24 mouse cellular contexts compared by ENCODE assay signal in the genomic region with DNA sequence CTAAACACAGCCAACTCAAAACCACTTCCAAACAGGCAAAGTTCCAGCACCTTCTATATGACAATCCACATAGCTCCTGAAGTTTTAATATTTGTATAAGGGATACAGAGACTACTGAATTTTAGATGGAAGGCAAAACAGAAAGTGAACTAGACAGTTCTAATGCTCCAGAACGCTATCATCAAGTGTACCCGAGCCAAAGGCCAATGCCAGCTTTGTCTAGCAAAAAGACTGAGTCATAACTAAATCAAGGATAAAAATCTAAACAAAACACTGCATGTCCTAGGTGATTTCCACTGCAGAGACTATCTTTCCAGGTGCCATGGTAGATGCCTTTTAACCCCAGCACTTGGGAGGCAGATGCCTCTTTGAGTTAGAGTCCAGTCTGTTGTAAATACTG.
DNase-seq lines count a peak whose midpoint lies in the region; TF ChIP-seq lines count a peak whose summit lies in the region.
"Had no signal": no experiment of that assay in that cellular context is flagged by ENCODE, and none has a peak within 500 bp of the region (broad histone marks: within the 10 kb centered on the region; RNA-seq: fewer than 3 reads in every experiment).

No protein-coding gene starts in this region.

- DNase-seq in adrenal gland, adult 8-10 months: peak; percentile 39
- DNase-seq in adrenal gland, postnatal 25 days: no peak
- DNase-seq in 416B (ENCODE audit: low read depth): peak; percentile 38
- DNase-seq in adrenal gland, postnatal 10 days: peak; percentile 37
- DNase-seq in naive thymus-derived CD4-positive, alpha-beta T cell, adult 2 months (ENCODE audit: low read depth): peak; percentile 39
- DNase-seq in thymus, adult 2 months: no peak
- DNase-seq in cerebellum, adult 11 months: no peak
- DNase-seq: cerebellum, adult 8-10 months; cerebellum, postnatal 36 days; gastrocnemius, postnatal 25 days; heart, adult 18-20 months; heart, postnatal 10 days; kidney, adult 18-20 months; kidney, postnatal 4 days; right cerebral cortex, adult 18-20 months; right cerebral cortex, postnatal 4 days; thymus, postnatal 36 days had no signal

- no peak overlapping the region for H3K27ac ChIP-seq in thymus, adult 2 months (ENCODE audit: control insufficient read depth, insufficient read depth, low read length)
- H3K27ac ChIP-seq: hindbrain, embryonic 12.5 days; left cerebral cortex, adult 2 months; liver, embryonic 15.5 days; macrophage; midbrain, embryonic 15.5 days; stomach, embryonic 15.5 days had no signal

- no peak overlapping the region for H3K4me3 ChIP-seq in thymus, adult 2 months (ENCODE audit: control insufficient read depth, insufficient read depth, low read length)
- H3K4me3 ChIP-seq: heart, embryonic 12.5 days; hindbrain, embryonic 12.5 days; left cerebral cortex, adult 2 months; liver, embryonic 15.5 days; midbrain, embryonic 15.5 days; stomach, embryonic 15.5 days had no signal

- H3K4me1 ChIP-seq in thymus, adult 2 months (replicated peaks; ENCODE audit: control insufficient read depth, insufficient read depth, low read length): peaks cover 41% of the 10 kb centered on the region
- H3K4me1 ChIP-seq: hindbrain, embryonic 12.5 days; midbrain, embryonic 15.5 days had no signal

- 77% methylated on average over 2 of the region's 2 CpGs for WGBS in thymus, adult 2 months

- no peaks in the 10 kb centered on the region for H3K27me3 ChIP-seq in thymus, adult 2 months (ENCODE audit: control insufficient read depth, insufficient read depth, low read length)
- H3K27me3 ChIP-seq: heart, embryonic 12.5 days; hindbrain, embryonic 12.5 days; liver, embryonic 15.5 days; midbrain, embryonic 15.5 days; stomach, embryonic 15.5 days had no signal

- TF ChIP-seq POLR2A in thymus, adult 2 months (IDR thresholded peaks at IDR 0.05; ENCODE audit: control insufficient read depth, extremely low read depth, insufficient read depth, low read length, poor library complexity): no peak

- TF ChIP-seq CTCF in thymus, adult 2 months (IDR thresholded peaks at IDR 0.05; ENCODE audit: borderline replicate concordance, control insufficient read depth, extremely low read depth, insufficient read depth, low read length, poor library complexity): no peak

- H3K36me3 ChIP-seq in thymus, adult 2 months (ENCODE audit: control insufficient read depth, insufficient read depth, low read length): peaks cover 3% of the 10 kb centered on the region
- H3K36me3 ChIP-seq: hindbrain, embryonic 12.5 days; midbrain, embryonic 15.5 days; stomach, embryonic 15.5 days had no signal

Comparison
In these comparisons a context has a peak if more than half of its experiments do, and no peak if none do; other contexts are left out.
1. DNase-seq: peak in adrenal gland, adult 8-10 months (single experiment), 416B (single experiment), adrenal gland, postnatal 10 days (single experiment) and naive thymus-derived CD4-positive, alpha-beta T cell, adult 2 months (single experiment); none in adrenal gland, postnatal 25 days (single experiment), thymus, adult 2 months (single experiment) and cerebellum, adult 11 months (single experiment).